Mouse (Mus musculus) CH12.LX (cell line): ENCODE measurements around the gene Hbb-y.

ENCODE experiments used
- CTCF ChIP-seq, 2 experiments: IDR thresholded peaks in 1 of 2; conservative IDR thresholded peaks in 1 of 2; 2 replicates each; pipeline ENCODE4 v1.5.1; 2011 to 2012; ENCODE audit warnings: low read depth in 2 of 2, low read length in 2 of 2, improper control_type of control experiment in 1 of 2, inconsistent platforms in 1 of 2, mild to moderate bottlenecking in 1 of 2, moderate library complexity in 1 of 2
- EP300 ChIP-seq: IDR thresholded peaks from 2 replicates; pipeline ENCODE4 v1.6.1; 2011; ENCODE audit warnings: low read length, improper control_type of control experiment
- PAX5 ChIP-seq: IDR thresholded peaks from 2 replicates; pipeline ENCODE4 v1.6.1; 2012; ENCODE audit warnings: low read length, inconsistent platforms, mixed read lengths
- POLR2A ChIP-seq: IDR thresholded peaks from 2 replicates; pipeline ENCODE4 v1.6.1; 2011; ENCODE audit warnings: low read depth, mild to moderate bottlenecking, improper control_type of control experiment, low read length
- RAD21 ChIP-seq: IDR thresholded peaks from 2 replicates; pipeline ENCODE4 v1.6.1; 2011; ENCODE audit warnings: low read depth, mild to moderate bottlenecking, low read length, improper control_type of control experiment, moderate library complexity
- TCF12 ChIP-seq: IDR thresholded peaks from 2 replicates; pipeline ENCODE4 v1.6.1; 2014; ENCODE audit warnings: low read depth, mild to moderate bottlenecking, inconsistent platforms, low read length, improper control_type of control experiment
- ZC3H11A ChIP-seq: IDR thresholded peaks from 2 replicates; pipeline ENCODE4 v1.6.1; 2012; ENCODE audit warnings: low read depth, mild to moderate bottlenecking, inconsistent platforms, low read length, improper control_type of control experiment

- TF ChIP-seq CTCF (conservative IDR thresholded peaks at IDR 0.05 in 1 of 2, IDR thresholded peaks at IDR 0.05 in 1 of 2; ENCODE audit: low read depth in 2 of 2, low read length in 2 of 2) (no peak), TCF12 (no peak), RAD21 (no peak), ZC3H11A (no peak), PAX5 (no peak), POLR2A (no peak), EP300 (no peak)
These were observed 41.4 kb upstream of the Hbb-y start, which contains the start of gene Olfr64 for GRCm38 (mm10) chr7:103894385-103894784.
